ENCODE assay signal across 17 mouse cellular contexts in genomic region chr5:7789126-7789525, GRCm38 (mm10).
DNase-seq lines count a peak whose midpoint lies in the region.
"Had no signal": no experiment of that assay in that cellular context is flagged by ENCODE, and none has a peak within 500 bp of the region (broad histone marks: within the 10 kb centered on the region; RNA-seq: fewer than 3 reads in every experiment).

No protein-coding gene starts in this region.

- DNase-seq in Muller cell, postnatal 12 days (ENCODE audit: inconsistent ontology term): peak; percentile 79
- DNase-seq in retina, embryonic 14.5 days (ENCODE audit: low spot score): peak; percentile 59
- peak; percentile 31 for DNase-seq in retina, postnatal 1 day
- DNase-seq in frontal cortex, adult 2 months (ENCODE audit: extremely low spot score in 1 of 2, low spot score in 1 of 2): no peak
- no peak for DNase-seq in gastrocnemius, postnatal 36 days
- no peak for DNase-seq in urinary bladder, adult 18-20 months (ENCODE audit: low spot score in 2 of 2)
- DNase-seq: adrenal gland, adult 2 months; adrenal gland, adult 8-10 months; adrenal gland, postnatal 10 days; adrenal gland, postnatal 14 days; adrenal gland, postnatal 25 days; adrenal gland, postnatal 36 days; B cell, adult 2 months; cerebellum, adult 11 months; cerebellum, adult 11-12 months; cerebellum, adult 18-20 months; cerebellum, adult 2 months had no signal

- intact Hi-C loops in gastrocnemius, postnatal 36 days (cut with DNase I): no loop called here

Comparison
In these comparisons a context has a peak if more than half of its experiments do, and no peak if none do; other contexts are left out.
1. DNase-seq: peak in Muller cell, postnatal 12 days (single experiment), retina, embryonic 14.5 days (single experiment) and retina, postnatal 1 day (single experiment); none in frontal cortex, adult 2 months (0 of 2), gastrocnemius, postnatal 36 days (0 of 2) and urinary bladder, adult 18-20 months (0 of 2).